Mouse (Mus musculus) thymus, adult 18-20 months (tissue): ENCODE results near the gene Crnkl1.
"Not testable (repeated sequence)": the region's sequence is repeated elsewhere in the genome, so short reads cannot be mapped to it uniquely, and the experiment has no call there.

ENCODE experiments used
- DNase-seq, 2 experiments: peaks; one replicate each; pipeline ENCODE4 v3.0.0; 2022; ENCODE audit warnings: mixed read lengths in 2 of 2

The Crnkl1 gene

GRCm38 (mm10) chr2:145905884-145906283 is 28.9 kb downstream of the Crnkl1 start:
- DNase-seq, result not testable (repeated sequence)

- no peak for DNase-seq
Measured at GRCm38 (mm10) chr2:145905156-145905555, 29.7 kb downstream of the Crnkl1 start.

- no peak for DNase-seq
Measured at GRCm38 (mm10) chr2:145903983-145904616, 30.7 kb downstream of the Crnkl1 start.

- DNase-seq, result peak; percentile 75 to 80
Measured at GRCm38 (mm10) chr2:145903061-145903901, 31.5 kb downstream of the Crnkl1 start.

- DNase-seq, result no peak
Measured at GRCm38 (mm10) chr2:145901861-145902260, 33.0 kb downstream of the Crnkl1 start, which contains the start of gene Naa20. Gene Naa20, plus strand, starts transcription at chr2:145902099.

- DNase-seq, result not testable (repeated sequence)
Measured at GRCm38 (mm10) chr2:145900318-145900717, 34.5 kb downstream of the Crnkl1 start.

- DNase-seq, result no peak
Measured at GRCm38 (mm10) chr2:145898106-145898505, 36.7 kb downstream of the Crnkl1 start.

GRCm38 (mm10) chr2:145893756-145894155 is 41.1 kb downstream of the Crnkl1 start:
- DNase-seq, result no peak

GRCm38 (mm10) chr2:145890571-145890970 is 44.2 kb downstream of the Crnkl1 start:
- no peak for DNase-seq

- no peak for DNase-seq
Measured at GRCm38 (mm10) chr2:145888766-145889480, 45.9 kb downstream of the Crnkl1 start.

GRCm38 (mm10) chr2:145887937-145888765 is 46.7 kb downstream of the Crnkl1 start:
- DNase-seq, result no peak

- no peak for DNase-seq
Measured at GRCm38 (mm10) chr2:145884913-145885785, 49.7 kb downstream of the Crnkl1 start.

- no peak for DNase-seq
Measured at GRCm38 (mm10) chr2:145884036-145884912, 50.5 kb downstream of the Crnkl1 start.

- no peak for DNase-seq
Measured at GRCm38 (mm10) chr2:145882398-145882797, 52.4 kb downstream of the Crnkl1 start.

- DNase-seq, result no peak
Measured at GRCm38 (mm10) chr2:145881932-145882331, 52.9 kb downstream of the Crnkl1 start.

GRCm38 (mm10) chr2:145880887-145881747 is 53.7 kb downstream of the Crnkl1 start:
- DNase-seq, result no peak

GRCm38 (mm10) chr2:145877191-145877590 is 57.6 kb downstream of the Crnkl1 start:
- no peak for DNase-seq

GRCm38 (mm10) chr2:145874879-145875482 is 59.8 kb downstream of the Crnkl1 start:
- no peak for DNase-seq

GRCm38 (mm10) chr2:145873953-145874352 is 60.9 kb downstream of the Crnkl1 start:
- no peak for DNase-seq
